Mouse (Mus musculus): ENCODE measurements around the gene Dcaf8. TPM values are rescaled to one million over a fixed set of nuclear protein-coding genes. Genes with fewer than 3 reads are reported as not detected.

Gene Dcaf8
- polyA plus RNA-seq, 1 experiment from 2014 or later = 94.0 TPM

GRCm38 (mm10) chr1:172212776-172213175 is 64.9 kb downstream of the Dcaf8 start:
- no peak overlapping the region for H3K9ac ChIP-seq
- H3K4me3 ChIP-seq = no peak overlapping the region
- 64% methylated on average over 5 of the region's 5 CpGs for WGBS
- ATAC-seq (ENCODE audit: low read depth) = no peak
- no peak overlapping the region for H3K4me2 ChIP-seq
- H3K9me3 ChIP-seq = no peaks in the 10 kb centered on the region
- peaks cover 5% of the 10 kb centered on the region; the same call in 1 of the 2 replicates for H3K36me3 ChIP-seq
- H3K27me3 ChIP-seq = no peaks in the 10 kb centered on the region
- H3K4me1 ChIP-seq (replicated peaks) = peaks cover 35% of the 10 kb centered on the region
- no peak overlapping the region for H3K27ac ChIP-seq (replicated peaks)

- ATAC-seq (ENCODE audit: low read depth) = no peak
- Histone ChIP-seq H3K36me3 (peaks cover 5% of the 10 kb centered on the region; the same call in 1 of the 2 replicates), H3K27me3 (no peaks in the 10 kb centered on the region), H3K9me3 (no peaks in the 10 kb centered on the region), H3K9ac (no peak overlapping the region), H3K4me2 (no peak overlapping the region), H3K27ac (replicated peaks) (peak overlapping the region; percentile 40), H3K4me3 (no peak overlapping the region), H3K4me1 (replicated peaks) (peaks cover 45% of the 10 kb centered on the region)
- WGBS = 35% methylated on average over 4 of the region's 4 CpGs
Observed at GRCm38 (mm10) chr1:172213771-172214170, 65.9 kb downstream of the Dcaf8 start.

GRCm38 (mm10) chr1:172214748-172215147 is 66.9 kb downstream of the Dcaf8 start:
- H3K4me2 ChIP-seq = no peak overlapping the region
- WGBS = 69% methylated on average over 3 of the region's 3 CpGs
- H3K36me3 ChIP-seq = peaks cover 5% of the 10 kb centered on the region; the same call in 1 of the 2 replicates
- no peaks in the 10 kb centered on the region for H3K27me3 ChIP-seq
- ATAC-seq (ENCODE audit: low read depth) = no peak
- peak overlapping the region; percentile 40; the same call in 1 of the 2 replicates for H3K27ac ChIP-seq (replicated peaks)
- H3K4me3 ChIP-seq = no peak overlapping the region
- peaks cover 55% of the 10 kb centered on the region for H3K4me1 ChIP-seq (replicated peaks)
- no peak overlapping the region for H3K9ac ChIP-seq
- no peaks in the 10 kb centered on the region for H3K9me3 ChIP-seq

- H3K4me3 ChIP-seq = no peak overlapping the region
- no peaks in the 10 kb centered on the region for H3K27me3 ChIP-seq
- H3K9me3 ChIP-seq = no peaks in the 10 kb centered on the region
- under 1% methylated on average over 5 of the region's 5 CpGs for WGBS
- peak overlapping the region; percentile 47; the same call in 1 of the 2 replicates for H3K9ac ChIP-seq
- H3K4me2 ChIP-seq = peak overlapping the region; percentile 36
- ATAC-seq (ENCODE audit: low read depth) = no peak
- peaks cover 79% of the 10 kb centered on the region for H3K4me1 ChIP-seq (replicated peaks)
- 0 out of 2 replicates have a peak overlapping the region, but pooled peaks have one; percentile 52 for H3K27ac ChIP-seq (replicated peaks)
- no peaks in the 10 kb centered on the region for H3K36me3 ChIP-seq
Observed at GRCm38 (mm10) chr1:172217148-172217547, 69.3 kb downstream of the Dcaf8 start.

GRCm38 (mm10) chr1:172218164-172218910 is 70.5 kb downstream of the Dcaf8 start:
- ATAC-seq (ENCODE audit: low read depth) = no peak
- 49% methylated on average over 15 of the region's 15 CpGs for WGBS
- H3K4me3 ChIP-seq = no peak overlapping the region
- H3K9ac ChIP-seq = no peak overlapping the region
- no peaks in the 10 kb centered on the region for H3K27me3 ChIP-seq
- no peaks in the 10 kb centered on the region for H3K36me3 ChIP-seq
- H3K9me3 ChIP-seq = no peaks in the 10 kb centered on the region
- H3K4me2 ChIP-seq = no peak overlapping the region
- peaks cover 75% of the 10 kb centered on the region for H3K4me1 ChIP-seq (replicated peaks)
- no peak overlapping the region; the same call in 1 of the 2 replicates for H3K27ac ChIP-seq (replicated peaks)

GRCm38 (mm10) chr1:172219451-172220406 is 71.8 kb downstream of the Dcaf8 start, which contains the start of gene Casq1:
Gene Casq1 (minus strand): TSS chr1:172219868.
- H3K9ac ChIP-seq = no peak within 1 kb of the TSS
- H3K9me3 ChIP-seq = no peaks in the 10 kb centered on the region
- H3K36me3 ChIP-seq = no peaks in the 10 kb centered on the region
- 84% methylated on average over 19 of the region's 19 CpGs for WGBS
- H3K4me3 ChIP-seq = no peak within 1 kb of the TSS
- ATAC-seq (ENCODE audit: low read depth) = no peak
- peak within 1 kb of the TSS; percentile 76 for H3K27ac ChIP-seq (replicated peaks)
- peaks cover 63% of the 10 kb centered on the region for H3K4me1 ChIP-seq (replicated peaks)
- H3K27me3 ChIP-seq = no peaks in the 10 kb centered on the region
- H3K4me2 ChIP-seq = no peak within 1 kb of the TSS

GRCm38 (mm10) chr1:172220414-172220813 is 72.5 kb downstream of the Dcaf8 start:
- WGBS = 40% methylated on average over 10 of the region's 10 CpGs
- no peaks in the 10 kb centered on the region for H3K9me3 ChIP-seq
- H3K27ac ChIP-seq (replicated peaks) = peak overlapping the region; percentile 76
- no peak overlapping the region for H3K4me2 ChIP-seq
- peaks cover 60% of the 10 kb centered on the region for H3K4me1 ChIP-seq (replicated peaks)
- peak; percentile 66 for ATAC-seq (ENCODE audit: low read depth)
- no peaks in the 10 kb centered on the region for H3K27me3 ChIP-seq
- H3K36me3 ChIP-seq = no peaks in the 10 kb centered on the region
- no peak overlapping the region for H3K9ac ChIP-seq
- H3K4me3 ChIP-seq = no peak overlapping the region

GRCm38 (mm10) chr1:172221297-172222063 is 73.6 kb downstream of the Dcaf8 start:
- H3K9ac ChIP-seq = no peak overlapping the region; the same call in 1 of the 2 replicates
- H3K27me3 ChIP-seq = no peaks in the 10 kb centered on the region
- no peaks in the 10 kb centered on the region for H3K9me3 ChIP-seq
- peaks cover 56% of the 10 kb centered on the region for H3K4me1 ChIP-seq (replicated peaks)
- H3K4me2 ChIP-seq = no peak overlapping the region
- H3K36me3 ChIP-seq = no peaks in the 10 kb centered on the region
- 42% methylated on average over 11 of the region's 11 CpGs for WGBS
- H3K4me3 ChIP-seq = no peak overlapping the region
- peak overlapping the region; percentile 42 for H3K27ac ChIP-seq (replicated peaks)
- ATAC-seq (ENCODE audit: low read depth) = no peak

GRCm38 (mm10) chr1:172228209-172228608 is 80.3 kb downstream of the Dcaf8 start:
- 92% methylated on average over 2 of the region's 2 CpGs for WGBS

GRCm38 (mm10) chr1:172229215-172229614 is 81.3 kb downstream of the Dcaf8 start:
- Histone ChIP-seq H3K36me3 (no peaks in the 10 kb centered on the region), H3K27ac (replicated peaks) (no peak overlapping the region), H3K9ac (no peak overlapping the region), H3K4me2 (no peak overlapping the region), H3K27me3 (no peaks in the 10 kb centered on the region), H3K9me3 (no peaks in the 10 kb centered on the region), H3K4me1 (replicated peaks) (no peaks in the 10 kb centered on the region), H3K4me3 (no peak overlapping the region)
- no peak for ATAC-seq (ENCODE audit: low read depth)
- 90% methylated on average over 1 of the region's 1 CpGs for WGBS

More at GRCm38 (mm10) chr1:172228209-172228608, 80.3 kb downstream of the Dcaf8 start:
- Histone ChIP-seq H3K4me2 (no peak overlapping the region), H3K9me3 (no peaks in the 10 kb centered on the region), H3K27ac (replicated peaks) (no peak overlapping the region), H3K27me3 (no peaks in the 10 kb centered on the region), H3K36me3 (no peaks in the 10 kb centered on the region), H3K4me1 (replicated peaks) (no peaks in the 10 kb centered on the region), H3K9ac (no peak overlapping the region), H3K4me3 (no peak overlapping the region)
- no peak for ATAC-seq (ENCODE audit: low read depth)

GRCm38 (mm10) chr1:172240945-172241708 is 93.2 kb downstream of the Dcaf8 start:
- no peak overlapping the region for H3K27ac ChIP-seq (replicated peaks)
- H3K4me3 ChIP-seq = no peak overlapping the region
- no peak for ATAC-seq (ENCODE audit: low read depth)
- H3K9ac ChIP-seq = no peak overlapping the region
- H3K9me3 ChIP-seq = no peaks in the 10 kb centered on the region
- H3K27me3 ChIP-seq = peaks cover 13% of the 10 kb centered on the region
- WGBS = 21% methylated on average over 6 of the region's 6 CpGs
- peaks cover 18% of the 10 kb centered on the region for H3K4me1 ChIP-seq (replicated peaks)
- H3K4me2 ChIP-seq = no peak overlapping the region
- H3K36me3 ChIP-seq = no peaks in the 10 kb centered on the region

Data from neural tube, embryonic 13.5 days (tissue).